Mouse (Mus musculus) gastrocnemius, postnatal 14 days (tissue): Measurements from ENCODE around the gene Sf1. TPM values are rescaled to one million over a fixed set of nuclear protein-coding genes. Genes with fewer than 3 reads are reported as not detected.

Source experiments
- DNase-seq: peaks from one replicate; pipeline ENCODE4 v3.0.0; 2021; ENCODE audit warnings: mixed read lengths
- intact Hi-C: fragments of 180-260 bp; cut with DNase I; formaldehyde crosslinking; loops from one replicate; pipeline ENCODE4 v1.15.1; 2025; ENCODE audit warnings: low total_unique reads
- total RNA-seq, 2 experiments: library from RNA; stranded (reverse); gene quantifications; 2 replicates each; pipeline ENCODE4 v1.2.3; 2021

Gene Sf1
- total RNA-seq, 2 experiments from 2014 or later = 75.1 to 80.9 TPM

DNA sequence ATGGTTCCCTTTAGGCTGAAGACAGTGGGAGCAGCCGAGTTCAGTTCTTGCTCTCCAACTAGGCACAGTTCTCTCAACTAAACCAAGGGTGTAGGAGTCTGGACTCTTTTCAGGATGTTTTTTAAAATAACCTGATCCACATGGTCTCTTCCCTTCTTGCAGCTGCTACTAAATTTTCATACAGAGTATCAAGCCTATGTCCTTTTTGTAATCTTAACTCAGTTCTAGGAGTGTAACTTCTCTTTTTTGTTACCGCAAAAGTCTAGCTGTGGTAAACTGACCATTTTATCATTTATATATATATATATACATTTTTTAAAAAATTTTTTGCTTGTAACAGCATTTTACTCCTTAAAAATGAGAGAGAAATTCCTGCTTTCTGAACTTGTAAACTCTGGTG is 6.7 kb downstream of the Sf1 start:
- intact Hi-C loops = no loop called here
- no peak for DNase-seq

DNA sequence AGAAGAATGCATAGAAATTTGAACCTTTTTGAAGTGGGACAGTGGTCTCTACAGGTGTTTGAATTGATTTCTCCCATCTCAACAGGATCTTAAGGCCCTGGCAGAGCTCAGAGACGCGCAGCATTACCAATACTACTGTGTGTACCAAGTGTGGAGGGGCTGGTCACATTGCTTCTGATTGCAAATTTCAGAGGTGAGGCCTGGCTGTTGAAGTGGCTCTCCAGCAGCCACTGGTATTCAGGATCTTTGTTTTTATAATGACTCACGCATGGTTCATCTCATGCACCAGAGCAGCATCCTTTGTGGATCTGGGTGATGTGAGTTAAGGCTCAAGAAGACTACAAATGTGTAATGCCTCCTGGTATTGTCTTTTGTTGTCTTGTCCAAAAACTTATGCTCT is 8.9 kb downstream of the Sf1 start:
- DNase-seq = no peak

DNA sequence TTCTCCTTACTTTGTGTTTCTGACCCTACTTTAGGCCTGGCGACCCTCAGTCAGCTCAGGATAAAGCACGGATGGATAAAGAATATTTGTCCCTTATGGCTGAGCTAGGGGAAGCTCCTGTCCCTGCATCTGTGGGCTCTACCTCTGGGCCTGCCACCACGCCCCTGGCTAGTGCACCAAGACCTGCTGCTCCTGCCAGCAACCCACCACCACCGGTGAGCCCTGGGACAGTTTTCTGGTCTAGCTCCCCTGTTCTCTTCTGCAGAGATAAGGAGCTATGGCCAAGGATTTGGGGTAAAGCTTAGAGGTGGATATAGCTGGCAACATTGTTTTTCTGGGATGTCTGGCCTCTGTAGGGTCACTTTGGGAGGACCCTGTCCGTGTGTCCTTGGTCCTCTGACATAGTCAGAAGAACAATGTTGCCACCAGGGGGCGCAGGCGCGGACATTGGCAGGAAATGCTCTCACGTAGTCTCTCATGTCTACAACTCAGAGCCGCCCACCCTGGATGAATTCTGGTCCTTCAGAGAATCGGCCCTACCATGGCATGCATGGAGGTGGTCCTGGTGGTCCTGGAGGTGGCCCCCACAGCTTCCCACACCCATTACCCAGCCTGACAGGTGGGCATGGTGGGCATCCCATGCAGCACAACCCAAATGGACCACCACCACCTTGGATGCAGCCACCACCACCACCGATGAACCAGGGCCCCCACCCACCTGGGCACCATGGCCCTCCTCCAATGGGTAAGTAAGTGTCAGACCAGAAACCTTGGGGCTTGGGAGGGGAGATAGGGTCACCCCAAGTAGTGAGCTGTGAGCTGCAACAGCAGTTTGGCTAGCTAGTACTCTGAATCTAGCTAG is 10.3 kb downstream of the Sf1 start:
- DNase-seq = peak; percentile 88
- intact Hi-C loops = no loop called here

More for the DNA sequence above, 8.9 kb downstream of the Sf1 start:
- intact Hi-C loops = no loop called here

DNA sequence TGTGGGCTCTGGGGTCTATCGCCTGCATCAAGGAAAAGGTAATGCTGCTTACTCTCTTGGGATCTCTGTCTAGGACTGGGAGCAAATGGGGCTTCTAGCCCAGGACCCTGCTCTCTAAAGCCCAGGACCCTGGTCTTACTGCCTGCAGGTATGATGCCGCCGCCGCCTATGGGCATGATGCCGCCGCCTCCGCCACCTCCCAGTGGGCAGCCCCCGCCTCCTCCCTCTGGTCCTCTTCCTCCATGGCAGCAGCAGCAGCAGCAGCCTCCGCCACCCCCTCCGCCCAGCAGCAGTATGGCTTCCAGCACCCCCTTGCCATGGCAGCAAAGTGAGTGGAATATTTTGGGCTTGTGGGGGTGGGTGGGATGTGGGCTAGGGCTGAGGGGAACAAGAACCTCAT is 11.1 kb downstream of the Sf1 start:
- intact Hi-C loops = no loop called here
- no peak for DNase-seq

DNA sequence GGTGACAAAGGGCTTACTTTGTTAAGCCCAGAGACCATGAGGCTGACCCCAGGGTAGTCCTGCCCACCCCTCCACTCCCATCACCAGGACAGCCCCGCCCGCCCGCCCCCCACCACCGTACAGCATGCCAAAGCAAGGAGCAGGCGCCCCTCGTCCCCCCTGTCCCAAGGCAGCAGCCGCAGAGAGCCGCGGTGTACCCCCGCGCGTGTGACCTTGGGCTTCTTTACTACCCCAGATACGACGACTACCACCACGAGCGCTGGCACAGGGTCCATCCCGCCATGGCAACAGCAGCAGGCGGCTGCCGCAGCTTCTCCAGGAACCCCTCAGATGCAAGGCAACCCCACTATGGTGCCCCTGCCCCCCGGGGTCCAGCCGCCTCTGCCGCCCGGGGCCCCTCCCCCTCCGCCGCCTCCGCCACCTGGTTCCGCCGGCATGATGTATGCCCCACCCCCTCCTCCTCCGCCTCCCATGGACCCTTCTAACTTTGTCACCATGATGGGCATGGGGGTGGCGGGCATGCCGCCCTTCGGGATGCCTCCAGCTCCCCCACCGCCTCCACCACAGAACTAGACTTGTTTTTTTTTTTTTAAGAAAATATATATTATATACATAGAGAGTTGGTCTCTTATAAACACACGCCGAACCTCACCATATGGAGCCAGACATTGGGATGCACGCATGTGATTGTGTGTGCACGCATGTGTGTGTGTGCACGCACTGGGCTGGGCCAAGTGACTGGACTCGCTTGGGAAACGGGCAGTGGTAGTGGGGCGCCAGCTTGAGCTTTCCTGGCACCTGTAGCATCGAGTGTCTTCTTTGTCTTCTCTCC is 12.1 kb downstream of the Sf1 start:
- intact Hi-C loops = no loop called here

DNA sequence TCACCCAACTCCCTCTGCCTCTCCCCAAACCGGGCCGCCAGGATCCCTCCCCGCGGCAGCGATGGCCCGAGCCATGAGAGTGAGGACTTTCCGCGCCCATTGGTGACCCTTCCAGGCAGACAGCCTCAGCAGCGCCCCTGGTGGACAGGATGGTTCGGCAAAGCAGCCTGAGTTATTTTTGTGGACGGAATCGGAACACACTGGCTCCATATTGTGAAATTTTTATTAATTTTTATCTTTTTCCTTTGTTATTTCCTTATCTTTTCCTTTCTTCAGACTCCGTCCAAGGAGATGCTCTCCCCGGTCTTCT is 12.7 kb downstream of the Sf1 start:
- intact Hi-C loops = no loop called here
- DNase-seq = peak; percentile 79

More for the DNA sequence above, 12.1 kb downstream of the Sf1 start:
- no peak for DNase-seq

DNA sequence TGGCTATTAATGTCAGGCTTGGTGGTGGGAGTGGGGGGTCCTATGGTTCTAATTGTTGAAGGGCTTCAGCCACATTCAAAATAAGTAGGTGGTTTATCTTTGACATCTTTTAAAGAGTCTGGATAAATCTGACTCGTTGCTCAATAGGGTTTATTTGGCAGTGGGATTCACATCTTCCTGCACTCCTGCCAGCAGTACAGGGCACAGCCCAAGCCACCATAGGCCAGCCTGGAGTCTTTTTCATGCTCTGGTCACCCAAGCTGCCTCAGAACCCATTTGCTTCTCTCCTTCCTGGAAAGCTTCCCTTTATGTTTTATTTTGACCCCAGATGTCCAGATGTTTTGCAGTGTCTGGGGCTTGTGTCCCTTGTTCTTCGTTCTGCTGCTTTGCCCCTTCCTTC is 13.2 kb downstream of the Sf1 start:
- intact Hi-C loops = no loop called here

DNA sequence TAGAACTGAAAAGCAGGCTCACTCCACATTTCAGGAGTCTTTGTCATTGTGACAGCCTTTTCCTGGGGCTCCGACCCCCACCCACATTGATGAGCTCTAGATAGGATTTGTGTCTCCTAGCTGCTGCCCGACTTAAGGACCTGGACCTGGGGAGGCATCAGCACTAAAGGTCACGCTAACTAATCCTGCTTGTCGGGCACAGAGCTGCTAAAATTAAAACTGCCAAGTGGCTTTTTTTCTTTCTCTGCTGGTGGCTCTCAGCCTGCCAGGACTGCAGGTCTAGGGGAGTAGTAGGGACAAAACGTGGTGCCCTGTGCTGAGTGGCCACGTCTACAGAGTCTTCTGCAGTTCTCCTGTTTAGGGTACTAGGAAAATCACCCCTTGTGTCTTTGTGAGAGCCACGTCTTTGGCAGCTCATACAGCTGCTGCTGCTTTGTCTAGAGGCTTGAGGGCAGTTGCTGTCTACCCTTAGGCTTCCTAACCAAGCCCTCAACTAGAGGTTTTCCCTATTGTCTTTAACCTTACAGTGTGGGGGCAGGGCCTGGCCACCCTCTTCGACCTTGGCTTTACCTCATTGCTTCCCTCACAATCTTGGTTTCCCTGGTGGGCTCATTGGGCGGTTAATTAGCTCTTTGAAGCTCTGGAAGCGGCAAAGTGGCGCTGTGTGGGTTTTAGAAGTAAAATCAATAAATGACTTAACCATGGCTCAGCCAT is 14.0 kb downstream of the Sf1 start:
- DNase-seq = peak; percentile 23
- intact Hi-C loops = no loop called here

More for the DNA sequence above, 13.2 kb downstream of the Sf1 start:
- no peak for DNase-seq

DNA sequence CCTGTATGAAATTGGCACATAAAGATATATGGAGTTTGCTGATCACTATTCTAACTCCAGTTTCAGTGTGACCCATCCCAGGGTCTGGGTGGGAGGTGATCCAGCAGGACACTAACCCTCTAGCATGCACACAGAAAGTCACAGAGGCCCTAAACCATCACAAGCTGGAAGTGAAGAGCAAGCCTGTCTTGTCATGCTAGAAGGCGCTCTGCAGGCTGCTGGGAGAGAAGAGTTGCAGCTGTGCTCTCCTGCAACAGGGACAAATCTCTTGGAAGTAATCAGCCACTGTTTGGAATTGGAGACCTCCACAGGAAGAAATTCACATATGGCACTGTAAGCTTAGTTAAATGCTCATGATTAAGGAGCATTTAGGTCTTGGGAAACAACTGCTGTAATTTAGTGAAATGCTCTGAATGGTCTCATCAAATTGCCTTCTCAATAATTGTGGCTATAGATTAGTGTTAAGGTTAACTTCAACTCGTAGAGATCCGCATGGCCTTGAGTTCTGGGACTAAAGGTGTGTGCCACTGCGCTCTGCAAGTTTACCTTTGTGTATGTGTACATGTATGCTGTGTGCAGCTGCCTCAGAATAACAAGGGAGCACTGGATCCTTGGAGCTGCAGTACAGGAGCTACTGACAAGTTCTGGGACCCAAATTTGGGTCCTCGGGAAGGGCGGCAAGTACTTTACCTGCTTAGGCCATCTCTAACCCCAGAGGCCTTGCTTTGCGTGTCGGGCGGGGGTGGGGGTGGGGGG is 17.1 kb downstream of the Sf1 start:
- intact Hi-C loops = no loop called here

DNA sequence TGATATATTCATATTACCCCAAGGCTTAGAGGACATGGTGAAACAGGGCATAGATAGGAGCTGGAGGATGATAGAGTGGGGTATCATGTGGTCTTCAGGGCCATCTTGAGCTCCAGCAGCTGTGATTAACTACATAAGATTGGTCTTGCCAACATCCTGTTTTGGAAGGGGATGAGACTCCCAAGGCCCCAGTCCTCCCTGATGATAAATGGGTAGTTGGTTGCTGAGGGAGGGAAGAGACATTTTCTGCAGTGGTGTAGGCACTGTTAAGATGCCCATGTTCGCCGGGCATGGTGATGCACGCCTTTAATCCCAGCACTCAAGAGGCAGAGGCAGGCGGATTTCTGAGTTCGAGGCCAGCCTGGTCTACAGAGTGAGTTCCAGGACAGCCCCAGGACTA is 17.7 kb downstream of the Sf1 start:
- no peak for DNase-seq
- intact Hi-C loops = no loop called here

More for the DNA sequence above, 17.1 kb downstream of the Sf1 start:
- DNase-seq = no peak

DNA sequence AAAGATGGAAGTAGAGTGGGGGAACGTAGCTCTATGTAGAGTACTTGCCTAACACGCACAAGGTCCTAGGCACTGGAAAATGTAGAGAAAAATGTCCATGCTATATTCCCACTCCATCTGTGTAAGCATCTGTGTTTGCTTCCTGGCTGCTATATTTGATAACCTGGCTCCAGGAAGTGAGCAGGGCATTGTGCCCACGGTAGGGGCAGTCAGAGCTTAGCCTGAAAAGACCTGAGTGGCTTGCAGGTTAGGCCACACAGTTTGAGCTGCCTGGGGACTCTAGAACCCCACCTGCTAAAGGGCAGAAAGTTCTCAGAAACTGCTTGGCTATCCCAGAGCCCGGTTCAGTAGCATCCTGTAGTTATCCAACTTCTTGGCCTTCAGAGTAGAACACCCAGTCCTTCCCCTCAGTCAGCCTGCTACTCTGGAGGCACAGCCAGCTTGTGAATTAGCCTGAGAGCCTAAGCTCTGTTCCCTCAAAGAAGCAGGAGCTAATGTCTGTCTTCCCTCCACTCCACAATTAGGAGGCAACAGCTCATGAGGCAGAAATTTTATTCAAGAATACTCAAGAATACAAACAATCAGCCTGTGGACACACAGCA is 18.9 kb downstream of the Sf1 start:
- intact Hi-C loops = no loop called here
- DNase-seq = no peak

DNA sequence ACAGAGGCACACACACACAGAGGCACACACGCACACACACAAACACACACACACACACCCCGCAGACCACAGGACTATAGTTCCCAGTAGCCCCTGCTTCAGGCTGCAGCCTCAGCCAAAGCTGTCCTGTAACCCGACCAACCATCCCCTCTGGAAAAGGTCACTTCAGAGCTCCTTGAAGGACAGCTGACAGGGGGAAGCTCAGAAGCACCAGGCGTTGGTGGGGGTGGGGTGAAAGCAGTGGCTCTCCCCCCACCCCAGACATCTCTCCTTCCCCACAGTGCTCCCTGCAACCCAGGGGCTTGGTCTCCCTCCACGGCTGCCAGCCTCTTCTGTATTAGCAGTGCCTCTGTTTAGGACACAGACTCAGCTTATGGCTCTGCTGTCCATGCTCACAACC is 20.0 kb downstream of the Sf1 start:
- peak; percentile 66 for DNase-seq
- intact Hi-C loops = no loop called here

DNA sequence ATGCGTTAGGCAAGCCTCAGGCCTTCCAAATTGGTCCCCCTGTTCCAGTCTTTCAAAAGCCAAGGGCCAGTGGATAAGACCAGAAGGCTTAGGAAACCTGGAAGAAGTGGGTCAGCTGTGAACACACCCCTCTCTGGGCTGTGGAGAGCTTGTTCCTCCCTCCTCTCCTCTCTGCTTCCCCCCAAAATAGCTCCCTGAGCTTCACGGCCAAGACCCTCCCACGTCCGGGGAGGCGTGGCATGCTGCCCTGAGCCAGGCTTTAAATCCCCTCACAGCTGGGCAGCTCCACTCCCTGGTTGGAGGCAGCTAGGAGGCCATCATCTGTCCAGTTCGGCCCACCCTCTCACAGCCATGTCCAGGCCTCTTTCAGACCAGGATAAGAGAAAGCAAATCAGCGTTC is 20.6 kb downstream of the Sf1 start, which contains the start of gene Pygm:
Pygm (plus strand) TSS at position 272 of the 400 bp plus-strand sequence.
- intact Hi-C loops = no loop called here
- DNase-seq = peak; percentile 92

DNA sequence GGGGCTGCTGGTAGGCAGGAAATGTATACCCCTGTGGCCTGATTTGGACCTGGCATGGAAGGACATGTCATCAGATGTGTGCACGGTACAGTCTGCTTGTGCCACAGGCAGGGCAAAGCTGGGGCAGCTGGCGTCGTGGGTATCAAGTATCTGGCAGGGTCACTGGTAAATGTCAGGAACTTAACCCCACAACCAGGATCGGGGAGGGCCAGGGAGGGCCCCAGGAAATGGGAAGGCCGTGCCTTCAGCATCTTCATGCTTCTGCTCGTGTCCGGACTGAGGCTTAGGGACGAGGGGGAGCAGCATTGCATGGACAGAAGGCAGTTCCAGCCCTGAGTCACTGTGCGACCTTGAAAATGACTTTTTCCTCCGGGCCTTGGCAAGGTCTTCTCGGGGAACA is 21.5 kb downstream of the Sf1 start:
- DNase-seq = peak; percentile 74
- intact Hi-C loops = no loop called here

DNA sequence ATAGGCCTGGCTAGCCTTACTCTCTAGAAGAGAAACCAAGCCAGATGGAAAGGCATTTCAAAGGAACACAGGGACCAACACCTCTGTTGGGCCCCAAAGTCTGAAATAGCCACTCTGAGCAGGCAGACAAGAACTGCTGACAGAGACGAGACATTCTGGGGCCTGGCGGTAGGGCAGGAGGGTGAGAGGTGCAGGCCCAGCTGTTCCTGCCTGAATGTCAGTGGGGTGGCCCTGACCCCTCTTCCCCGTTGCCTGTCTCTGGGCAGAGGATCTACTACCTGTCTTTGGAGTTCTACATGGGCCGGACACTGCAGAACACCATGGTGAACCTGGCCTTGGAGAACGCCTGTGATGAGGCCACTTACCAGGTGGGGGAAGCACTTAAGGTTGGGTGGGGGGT is 21.9 kb downstream of the Sf1 start:
- DNase-seq = no peak
- intact Hi-C loops = no loop called here

DNA sequence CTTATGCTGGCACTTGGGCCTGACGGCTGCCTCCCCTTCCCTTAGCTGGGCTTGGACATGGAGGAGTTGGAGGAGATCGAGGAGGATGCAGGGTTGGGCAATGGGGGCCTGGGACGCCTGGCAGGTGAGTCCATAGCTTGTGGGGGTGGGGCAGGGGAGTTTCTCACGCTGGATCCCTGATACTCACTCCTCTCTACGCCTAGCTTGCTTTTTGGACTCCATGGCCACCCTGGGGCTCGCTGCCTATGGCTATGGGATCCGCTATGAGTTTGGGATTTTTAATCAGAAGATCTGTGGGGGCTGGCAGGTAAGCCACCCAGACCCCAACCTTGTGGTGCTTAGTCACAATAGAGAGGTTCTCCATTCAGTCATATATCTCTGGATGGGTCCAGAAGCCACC is 22.3 kb downstream of the Sf1 start:
- intact Hi-C loops = no loop called here
- no peak for DNase-seq

DNA sequence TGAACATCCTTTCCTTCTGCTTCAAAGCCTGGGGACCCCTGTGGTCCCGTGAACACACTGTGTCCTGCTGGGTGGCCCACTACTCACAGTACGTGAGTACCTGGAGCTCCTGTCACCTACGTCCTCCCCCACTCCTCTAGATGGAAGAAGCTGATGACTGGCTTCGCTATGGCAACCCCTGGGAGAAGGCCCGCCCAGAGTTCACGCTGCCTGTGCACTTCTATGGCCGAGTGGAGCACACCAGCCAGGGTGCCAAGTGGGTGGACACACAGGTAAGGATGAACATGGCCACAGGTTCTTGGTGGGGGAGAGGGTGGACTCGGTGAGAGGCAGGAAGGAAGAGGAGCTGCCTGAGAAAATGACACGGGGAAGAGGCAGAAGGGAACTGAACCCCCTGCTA is 22.7 kb downstream of the Sf1 start:
- intact Hi-C loops = no loop called here
- no peak for DNase-seq

DNA sequence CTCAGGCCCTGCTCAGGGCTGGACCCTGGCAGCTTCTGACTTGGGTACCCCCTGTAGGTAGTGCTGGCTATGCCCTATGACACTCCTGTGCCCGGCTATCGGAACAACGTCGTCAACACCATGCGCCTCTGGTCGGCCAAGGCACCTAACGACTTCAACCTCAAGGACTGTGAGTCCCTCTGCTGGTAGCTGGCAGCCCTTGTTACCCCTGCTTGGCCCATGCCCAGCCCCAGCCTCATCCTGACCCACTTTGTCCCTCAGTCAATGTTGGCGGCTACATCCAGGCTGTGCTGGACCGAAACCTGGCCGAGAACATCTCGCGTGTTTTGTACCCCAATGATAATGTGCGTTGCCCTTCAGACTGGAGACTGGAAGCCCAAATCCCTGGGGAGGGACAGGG is 24.5 kb downstream of the Sf1 start:
- peak; percentile 63 for DNase-seq
- intact Hi-C loops = no loop called here

DNA sequence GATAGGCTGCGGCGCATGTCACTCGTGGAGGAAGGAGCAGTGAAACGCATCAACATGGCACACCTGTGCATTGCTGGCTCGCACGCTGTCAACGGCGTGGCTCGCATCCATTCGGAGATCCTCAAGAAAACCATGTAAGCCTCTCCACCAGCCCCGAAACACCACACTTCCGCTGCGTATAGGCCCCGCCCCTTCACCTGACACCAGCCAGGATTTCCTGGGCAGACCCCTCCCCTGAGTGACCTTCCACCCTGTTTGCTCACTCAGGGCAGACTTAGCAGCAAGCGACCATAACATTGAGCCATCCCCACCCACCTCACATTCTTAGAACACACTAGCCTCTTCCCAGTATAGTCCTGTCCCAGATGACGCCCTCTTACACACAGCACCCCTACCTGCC is 26.3 kb downstream of the Sf1 start:
- no peak for DNase-seq
- intact Hi-C loops = no loop called here
